Mouse (Mus musculus) bone marrow, adult 2 months (tissue): Measurements from ENCODE around the gene 1700013G24Rik.

Source experiments
- CTCF ChIP-seq: fragments of 200-500 bp; IDR thresholded peaks from 2 replicates; pipeline ENCODE4 v1.5.1; 2011; ENCODE audit warnings: low read length, control low read depth; ENCODE audit not compliant: control insufficient read depth, insufficient read depth
- POLR2A ChIP-seq: fragments of 200-500 bp; IDR thresholded peaks from 2 replicates; pipeline ENCODE4 v1.6.1; 2011; ENCODE audit warnings: low read depth, mild to moderate bottlenecking, control low read depth, low read length, borderline replicate concordance; ENCODE audit not compliant: control insufficient read depth

GRCm38 (mm10) chr4:137448641-137449040 lies 4.4 kb upstream of the 1700013G24Rik start:
- TF ChIP-seq POLR2A (no peak), CTCF (no peak)
